Mouse (Mus musculus) stomach, embryonic 16.5 days (tissue): ENCODE results near the gene Cx3cr1. TPM values are rescaled to one million over a fixed set of nuclear protein-coding genes. Genes with fewer than 3 reads are reported as not detected.

Source experiments
- ATAC-seq: fragments of 200-750 bp; cut with Nextera tagmentation; 2 replicates; pipeline ENCODE4 v1.8.0; 2017; ENCODE audit warnings: moderate number of reproducible peaks, moderate TSS enrichment; ENCODE audit not compliant: insufficient read depth, low FRiP score
- H3K27ac ChIP-seq: fragments of 300-500 bp; sonication (generic); 2 replicates; pipeline ENCODE4 v1.5.1; 2014; ENCODE audit warnings: low read length
- H3K27me3 ChIP-seq: fragments of 300-500 bp; sonication (generic); 2 replicates; pipeline ENCODE4 v1.6.1; 2014; ENCODE audit warnings: low read length, control low read depth, mixed read lengths; ENCODE audit not compliant: control insufficient read depth, insufficient read depth
- H3K36me3 ChIP-seq: fragments of 300-500 bp; sonication (generic); 2 replicates; pipeline ENCODE4 v1.6.1; 2014; ENCODE audit warnings: low read length; ENCODE audit not compliant: control insufficient read depth, insufficient read depth
- H3K4me1 ChIP-seq: fragments of 300-500 bp; sonication (generic); 2 replicates; pipeline ENCODE4 v1.6.1; 2014; ENCODE audit warnings: low read length, control low read depth, mixed read lengths; ENCODE audit not compliant: control insufficient read depth, insufficient read depth
- H3K4me2 ChIP-seq: fragments of 300-500 bp; sonication (generic); 2 replicates; pipeline ENCODE4 v1.6.1; 2014; ENCODE audit warnings: low read depth, low read length, mixed read lengths
- H3K4me3 ChIP-seq: fragments of 300-500 bp; sonication (generic); replicated peaks from 2 replicates; pipeline ENCODE4 v1.5.1; 2014; ENCODE audit warnings: mild to moderate bottlenecking, low read length
- H3K9ac ChIP-seq: fragments of 300-500 bp; sonication (generic); 2 replicates; pipeline ENCODE4 v1.6.1; 2014; ENCODE audit warnings: low read length
- H3K9me3 ChIP-seq: fragments of 300-500 bp; sonication (generic); replicated peaks from 2 replicates; pipeline ENCODE4 v1.6.1; 2016; ENCODE audit warnings: low read length, control low read depth; ENCODE audit not compliant: control insufficient read depth
- WGBS: fragments of 180-500 bp; shearing (Covaris S2); extraction: QIAGEN DNeasy Blood & Tissue Kit; methylation state at CpG from one replicate; pipeline ENCODE4 v1.1.7; 2014; 5-methylcytosine and 5-hydroxymethylcytosine counted together
- polyA plus RNA-seq: library from polyadenylated mRNA; unstranded; fragments of >200 nt; fragmentation: Nextera tagmentation; extraction: Ambion mirVana; gene quantifications from 2 replicates; pipeline ENCODE4 v1.2.1, GENCODE M21; 2015

Gene Cx3cr1
- polyA plus RNA-seq, 1 experiment from 2014 or later: 15.2 TPM

DNA sequence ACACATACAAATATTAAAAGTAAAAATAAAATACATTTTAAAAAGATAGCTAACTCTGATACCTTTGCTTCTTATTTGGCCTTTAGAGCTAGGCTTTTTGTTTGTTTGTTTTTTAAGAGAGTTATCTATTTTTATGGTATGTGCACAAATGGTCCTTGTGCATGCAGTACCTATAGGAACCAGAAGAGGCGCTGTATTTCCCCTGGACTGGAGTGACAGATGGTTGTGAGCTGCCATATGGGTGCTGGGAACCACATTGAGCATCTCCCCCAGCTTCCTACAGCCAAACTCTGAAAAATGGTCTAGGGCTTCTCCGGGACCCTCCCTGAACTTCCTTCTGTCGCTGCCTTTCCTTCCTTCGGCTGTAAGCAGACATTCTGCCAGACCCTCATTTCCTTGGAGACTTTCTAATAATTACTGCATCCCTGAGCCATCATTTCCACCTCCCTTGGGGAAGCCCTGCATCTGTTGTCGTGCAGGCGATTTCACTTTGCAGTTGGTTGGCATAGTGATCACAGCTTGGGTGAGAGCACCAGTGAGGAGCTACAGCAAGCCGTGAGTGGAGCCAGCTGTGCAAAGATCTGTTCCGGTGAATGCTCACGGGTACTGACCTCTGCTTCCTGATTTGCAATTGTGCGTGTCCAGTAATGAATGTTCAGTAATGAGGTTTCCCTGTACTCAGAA is 217.2 kb downstream of the Cx3cr1 start:
- Histone ChIP-seq H3K4me3 (no peak overlapping the region), H3K9me3 (no peaks in the 10 kb centered on the region), H3K9ac (no peak overlapping the region), H3K27ac (no peak overlapping the region), H3K4me2 (no peak overlapping the region), H3K4me1 (no peaks in the 10 kb centered on the region; the same call in 1 of the 2 replicates), H3K27me3 (no peaks in the 10 kb centered on the region), H3K36me3 (no peaks in the 10 kb centered on the region)
- ATAC-seq: no peak
- 70% methylated on average over 10 of the region's 10 CpGs for WGBS

Other genes with a start within 250 kb of the Cx3cr1 start
- 0.03 TPM in 1 of 2 replicates, not detected in the other for gene Scn11a, start 244.4 kb downstream of the Cx3cr1 start, polyA plus RNA-seq
- 43.8 and 45.5 TPM in 2 replicates for gene Wdr48, start 175.0 kb downstream of the Cx3cr1 start, polyA plus RNA-seq
- 31.6 and 39.0 TPM in 2 replicates for gene Gorasp1, start 132.3 kb downstream of the Cx3cr1 start, polyA plus RNA-seq
- 0.04 and 0.15 TPM in 2 replicates for gene Ttc21a, start 132.3 kb downstream of the Cx3cr1 start, polyA plus RNA-seq
- 5.9 and 7.8 TPM in 2 replicates for gene Csrnp1, start 85.2 kb downstream of the Cx3cr1 start, polyA plus RNA-seq
- gene Xirp1, start 46.3 kb downstream of the Cx3cr1 start, polyA plus RNA-seq: 0.14 and 1.6 TPM in 2 replicates
- 0.97 and 1.0 TPM in 2 replicates for gene Ccr8, start 22.2 kb upstream of the Cx3cr1 start, polyA plus RNA-seq
- 34.8 and 35.0 TPM in 2 replicates for gene Slc25a38, start 40.5 kb upstream of the Cx3cr1 start, polyA plus RNA-seq
- gene Rpsa, start 57.8 kb upstream of the Cx3cr1 start, polyA plus RNA-seq: 1,156 and 1,211 TPM in 2 replicates
- gene Mobp, start 79.8 kb upstream of the Cx3cr1 start, polyA plus RNA-seq: 1.7 and 2.6 TPM in 2 replicates
- 0.12 and 0.30 TPM in 2 replicates for gene Myrip, start 231.6 kb upstream of the Cx3cr1 start, polyA plus RNA-seq